Mouse (Mus musculus): ENCODE measurements at regions not wholly inside any gene's neighbourhood (a gene's known extent, or its start where the extent isn't known, plus 50 kb on each side); places are given as distances from the start of the nearest gene placed in this dataset.
A peak's percentile ranks its signal among the peaks of the same experiment; 100 is the strongest.

DNA sequence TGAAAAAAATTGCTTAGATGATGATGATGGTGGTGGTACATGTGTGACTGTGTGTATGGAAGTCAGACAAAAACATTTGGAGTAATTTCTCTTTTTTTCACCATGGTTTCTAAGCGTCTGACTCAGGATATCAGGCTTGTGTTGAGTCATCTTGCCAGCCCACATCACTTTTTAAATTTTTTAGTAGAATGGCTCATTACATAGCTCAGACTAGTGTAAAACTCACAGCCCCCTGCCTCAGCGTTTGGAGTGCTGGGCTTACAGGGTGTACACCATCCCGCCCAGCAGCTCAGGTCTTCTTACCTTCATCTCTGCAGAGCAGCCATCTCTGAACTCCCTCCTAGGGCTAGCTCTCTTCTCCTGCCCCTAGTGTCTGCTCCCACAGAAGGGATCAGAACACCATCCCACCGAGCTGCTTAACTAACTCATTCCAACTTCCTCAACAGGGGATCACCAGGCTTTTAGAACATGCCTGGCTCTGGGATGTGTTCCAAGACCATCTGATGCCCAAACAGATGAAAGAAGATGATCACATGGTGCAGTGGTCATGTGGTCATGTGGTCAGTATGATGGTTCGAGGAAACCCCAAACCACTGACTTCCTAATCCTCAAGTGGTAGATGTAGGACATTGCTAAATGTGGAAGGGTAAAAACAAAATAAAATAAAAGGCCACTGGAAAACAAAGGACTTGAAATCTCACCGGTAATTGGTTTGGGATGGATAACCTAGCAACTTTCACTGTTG, 96.1 kb upstream of the Zfp507 start:
- H3K4me3 ChIP-seq (ENCODE audit: low read depth, low read length), result no peak overlapping the region
- 89% methylated on average over 6 of the region's 6 CpGs for WGBS
- H3K27ac ChIP-seq (ENCODE audit: low read depth, low read length), result no peak overlapping the region
- no peak overlapping the region for H3K9ac ChIP-seq (ENCODE audit: low read depth, low read length)
- no peak for ATAC-seq (ENCODE audit: low FRiP score)
- no peaks in the 10 kb centered on the region for H3K27me3 ChIP-seq (ENCODE audit: control insufficient read depth, insufficient read depth, low read length)
- no peak overlapping the region for H3K4me2 ChIP-seq (replicated peaks; ENCODE audit: low read depth, low read length)
- H3K9me3 ChIP-seq (ENCODE audit: control insufficient read depth, low read length), result no peaks in the 10 kb centered on the region
- DNase-seq (ENCODE audit: low spot score), result no peak
- H3K36me3 ChIP-seq (ENCODE audit: control insufficient read depth, insufficient read depth, low read length), result no peaks in the 10 kb centered on the region
- no peaks in the 10 kb centered on the region for H3K4me1 ChIP-seq (replicated peaks; ENCODE audit: control insufficient read depth, insufficient read depth, low read length)

- no peak overlapping the region for H3K9ac ChIP-seq (ENCODE audit: low read depth, low read length)
- no peak overlapping the region for H3K4me3 ChIP-seq (ENCODE audit: low read depth, low read length)
- H3K27ac ChIP-seq (ENCODE audit: low read depth, low read length), result no peak overlapping the region
- H3K27me3 ChIP-seq (ENCODE audit: control insufficient read depth, insufficient read depth, low read length), result no peaks in the 10 kb centered on the region
- DNase-seq (ENCODE audit: low spot score), result no peak
- WGBS, result 24% methylated on average over 2 of the region's 2 CpGs
- no peaks in the 10 kb centered on the region for H3K4me1 ChIP-seq (replicated peaks; ENCODE audit: control insufficient read depth, insufficient read depth, low read length)
- H3K9me3 ChIP-seq (ENCODE audit: control insufficient read depth, low read length), result no peaks in the 10 kb centered on the region
- H3K4me2 ChIP-seq (replicated peaks; ENCODE audit: low read depth, low read length), result no peak overlapping the region
- ATAC-seq (ENCODE audit: low FRiP score), result no peak
- no peaks in the 10 kb centered on the region for H3K36me3 ChIP-seq (ENCODE audit: control insufficient read depth, insufficient read depth, low read length)
Measured at GRCm38 (mm10) chr7:35893292-35893691, 90.5 kb upstream of the Zfp507 start.

DNA sequence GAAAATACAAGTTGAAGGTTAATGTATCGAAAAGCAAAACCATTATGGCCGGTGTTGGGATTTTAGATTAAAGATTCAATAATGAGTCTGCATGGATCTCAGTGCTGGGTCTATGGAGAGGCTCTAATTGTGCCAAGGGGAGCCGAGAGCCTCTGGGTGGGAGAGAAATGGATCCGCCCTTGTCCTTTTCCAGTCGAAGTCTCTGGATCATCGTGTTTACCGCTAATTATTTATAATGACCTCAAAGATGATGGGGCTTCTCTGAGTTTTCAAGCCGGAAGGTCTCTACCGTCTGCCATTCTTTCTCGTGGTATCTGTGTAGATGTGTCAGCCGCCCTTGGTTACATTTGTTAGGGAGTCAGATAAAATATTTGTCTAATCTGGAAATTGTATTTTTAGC, 83.2 kb upstream of the Zfp507 start:
- DNase-seq (ENCODE audit: low spot score) (no peak), ATAC-seq (ENCODE audit: low FRiP score) (no peak)
- WGBS, result 93% methylated on average over 11 of the region's 11 CpGs
- H3K4me2 ChIP-seq (replicated peaks; ENCODE audit: low read depth, low read length), result no peak overlapping the region
- no peak overlapping the region for H3K27ac ChIP-seq (ENCODE audit: low read depth, low read length)
- H3K4me3 ChIP-seq (ENCODE audit: low read depth, low read length), result no peak overlapping the region
- no peaks in the 10 kb centered on the region for H3K36me3 ChIP-seq (ENCODE audit: control insufficient read depth, insufficient read depth, low read length)
- H3K4me1 ChIP-seq (replicated peaks; ENCODE audit: control insufficient read depth, insufficient read depth, low read length), result no peaks in the 10 kb centered on the region
- H3K9me3 ChIP-seq (ENCODE audit: control insufficient read depth, low read length), result no peaks in the 10 kb centered on the region
- H3K27me3 ChIP-seq (ENCODE audit: control insufficient read depth, insufficient read depth, low read length), result no peaks in the 10 kb centered on the region
- no peak overlapping the region for H3K9ac ChIP-seq (ENCODE audit: low read depth, low read length)

DNA sequence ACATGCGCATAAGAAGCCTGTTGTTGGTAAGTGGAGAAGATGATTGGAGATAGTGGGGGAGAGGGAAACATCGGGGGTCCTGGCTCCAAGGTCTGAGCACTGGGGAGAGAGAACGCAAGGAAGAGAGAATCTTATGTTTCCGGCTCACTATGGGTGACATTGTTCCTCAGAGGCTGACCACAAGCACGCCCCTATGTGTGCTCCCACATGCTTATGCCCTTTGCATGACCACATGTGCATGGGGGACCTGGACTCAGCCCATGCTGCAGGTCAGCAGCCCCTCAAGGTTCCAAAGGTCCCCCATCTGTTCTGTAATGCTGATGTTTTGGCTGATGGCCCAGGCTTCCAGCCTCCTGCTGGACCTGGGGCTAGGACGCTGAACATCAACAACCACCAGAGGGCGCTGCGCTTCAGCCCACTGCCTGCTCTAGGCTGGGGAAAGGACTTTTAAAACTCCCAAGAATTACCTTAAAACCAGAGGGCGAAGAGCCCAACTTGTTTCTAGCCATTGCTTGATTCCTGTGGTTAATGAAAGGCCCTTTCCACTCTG, 77.0 kb upstream of the Zfp507 start:
- ATAC-seq (ENCODE audit: low FRiP score) (no peak), DNase-seq (ENCODE audit: low spot score) (peak; percentile 88)
- Histone ChIP-seq H3K4me3 (ENCODE audit: low read depth, low read length) (no peak overlapping the region), H3K36me3 (ENCODE audit: control insufficient read depth, insufficient read depth, low read length) (no peaks in the 10 kb centered on the region), H3K27me3 (ENCODE audit: control insufficient read depth, insufficient read depth, low read length) (no peaks in the 10 kb centered on the region), H3K9ac (ENCODE audit: low read depth, low read length) (no peak overlapping the region), H3K27ac (ENCODE audit: low read depth, low read length) (no peak overlapping the region), H3K9me3 (ENCODE audit: control insufficient read depth, low read length) (no peaks in the 10 kb centered on the region), H3K4me1 (replicated peaks; ENCODE audit: control insufficient read depth, insufficient read depth, low read length) (no peaks in the 10 kb centered on the region), H3K4me2 (replicated peaks; ENCODE audit: low read depth, low read length) (no peak overlapping the region)
- WGBS, result 55% methylated on average over 9 of the region's 9 CpGs

DNA sequence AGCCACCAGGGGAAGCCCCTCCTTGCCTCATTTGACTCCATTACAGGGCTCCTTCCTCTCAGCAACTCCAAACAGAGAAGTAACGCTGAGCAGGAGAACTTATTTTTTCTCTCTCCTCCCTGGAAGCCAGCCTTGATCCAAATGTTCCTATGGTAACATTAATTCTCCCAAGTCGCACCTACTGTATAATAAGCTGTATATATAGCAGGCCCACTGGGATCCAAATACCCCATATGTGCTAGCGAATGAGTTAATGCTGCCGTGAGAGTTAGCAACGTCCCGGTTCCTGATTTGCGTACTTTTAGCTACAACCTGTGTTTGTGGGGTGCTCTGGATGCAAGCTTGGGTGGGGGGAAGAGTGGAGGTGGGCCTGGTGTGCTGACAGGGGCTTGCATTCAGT, 75.4 kb upstream of the Zfp507 start:
- Histone ChIP-seq H3K9me3 (ENCODE audit: control insufficient read depth, low read length) (no peaks in the 10 kb centered on the region; the same call in 1 of the 2 replicates), H3K27ac (ENCODE audit: low read depth, low read length) (no peak overlapping the region), H3K9ac (ENCODE audit: low read depth, low read length) (no peak overlapping the region), H3K36me3 (ENCODE audit: control insufficient read depth, insufficient read depth, low read length) (no peaks in the 10 kb centered on the region), H3K27me3 (ENCODE audit: control insufficient read depth, insufficient read depth, low read length) (no peaks in the 10 kb centered on the region), H3K4me3 (ENCODE audit: low read depth, low read length) (no peak overlapping the region), H3K4me1 (replicated peaks; ENCODE audit: control insufficient read depth, insufficient read depth, low read length) (no peaks in the 10 kb centered on the region), H3K4me2 (replicated peaks; ENCODE audit: low read depth, low read length) (no peak overlapping the region)
- WGBS, result 85% methylated on average over 7 of the region's 7 CpGs
- no peak for DNase-seq (ENCODE audit: low spot score)
- ATAC-seq (ENCODE audit: low FRiP score), result no peak

DNA sequence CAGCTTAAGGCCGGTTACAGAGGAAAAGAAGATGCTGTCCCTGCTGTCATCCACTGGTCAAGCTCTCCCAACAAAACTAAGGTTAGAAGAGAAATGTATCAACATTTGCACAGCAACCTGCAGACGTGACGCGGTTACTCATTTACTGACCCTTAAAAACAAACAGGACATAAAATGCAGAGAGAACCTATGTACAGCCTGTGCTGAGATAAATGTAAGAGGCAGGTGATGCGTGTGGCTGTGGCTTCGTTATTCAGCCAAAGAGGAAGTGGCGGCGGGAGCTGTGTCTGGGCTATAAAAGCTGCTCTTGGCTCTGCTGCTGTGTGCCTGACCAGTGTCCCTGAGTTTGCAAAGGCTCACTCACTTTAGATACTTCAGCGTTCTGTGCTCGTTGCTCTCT, 58.2 kb upstream of the Zfp507 start:
- no peak for DNase-seq (ENCODE audit: low spot score)
- H3K27me3 ChIP-seq (ENCODE audit: control insufficient read depth, insufficient read depth, low read length), result no peaks in the 10 kb centered on the region
- WGBS, result 80% methylated on average over 10 of the region's 10 CpGs
- no peak overlapping the region for H3K4me3 ChIP-seq (ENCODE audit: low read depth, low read length)
- H3K4me2 ChIP-seq (replicated peaks; ENCODE audit: low read depth, low read length), result no peak overlapping the region
- no peak overlapping the region for H3K9ac ChIP-seq (ENCODE audit: low read depth, low read length)
- no peaks in the 10 kb centered on the region for H3K4me1 ChIP-seq (replicated peaks; ENCODE audit: control insufficient read depth, insufficient read depth, low read length)
- ATAC-seq (ENCODE audit: low FRiP score), result no peak
- H3K9me3 ChIP-seq (ENCODE audit: control insufficient read depth, low read length), result no peaks in the 10 kb centered on the region
- H3K36me3 ChIP-seq (ENCODE audit: control insufficient read depth, insufficient read depth, low read length), result no peaks in the 10 kb centered on the region
- H3K27ac ChIP-seq (ENCODE audit: low read depth, low read length), result no peak overlapping the region

DNA sequence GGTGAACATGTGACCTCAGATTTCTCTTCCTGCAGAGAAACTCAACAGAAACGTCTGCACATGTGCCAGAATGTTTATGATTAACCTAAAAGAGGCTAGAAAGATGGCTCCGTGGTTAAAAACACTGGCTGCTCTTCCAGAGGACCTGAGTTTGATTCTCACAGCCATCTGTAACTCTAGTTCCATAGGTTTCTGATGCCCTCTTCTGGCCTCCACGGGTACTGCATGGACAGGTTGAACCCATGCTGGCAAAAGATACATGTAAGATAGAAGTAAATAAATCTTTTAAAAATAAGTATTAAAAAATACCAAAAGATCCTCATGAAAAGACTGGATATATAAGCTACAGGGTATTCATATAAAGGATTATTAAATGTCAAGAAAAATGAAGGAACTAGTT, 56.8 kb upstream of the Zfp507 start:
- Histone ChIP-seq H3K36me3 (ENCODE audit: control insufficient read depth, insufficient read depth, low read length) (no peaks in the 10 kb centered on the region), H3K27me3 (ENCODE audit: control insufficient read depth, insufficient read depth, low read length) (no peaks in the 10 kb centered on the region), H3K4me1 (replicated peaks; ENCODE audit: control insufficient read depth, insufficient read depth, low read length) (no peaks in the 10 kb centered on the region), H3K27ac (ENCODE audit: low read depth, low read length) (no peak overlapping the region), H3K4me2 (replicated peaks; ENCODE audit: low read depth, low read length) (no peak overlapping the region), H3K9ac (ENCODE audit: low read depth, low read length) (no peak overlapping the region), H3K4me3 (ENCODE audit: low read depth, low read length) (no peak overlapping the region), H3K9me3 (ENCODE audit: control insufficient read depth, low read length) (no peaks in the 10 kb centered on the region)
- ATAC-seq (ENCODE audit: low FRiP score), result no peak
- DNase-seq (ENCODE audit: low spot score), result peak; percentile 25
- WGBS, result 25% methylated on average over 3 of the region's 3 CpGs

GRCm38 (mm10) chr7:35857693-35858092, 54.9 kb upstream of the Zfp507 start:
- WGBS, result 82% methylated on average over 10 of the region's 10 CpGs
- Histone ChIP-seq H3K27me3 (ENCODE audit: control insufficient read depth, insufficient read depth, low read length) (no peaks in the 10 kb centered on the region), H3K4me2 (replicated peaks; ENCODE audit: low read depth, low read length) (no peak overlapping the region), H3K27ac (ENCODE audit: low read depth, low read length) (no peak overlapping the region), H3K9me3 (ENCODE audit: control insufficient read depth, low read length) (no peaks in the 10 kb centered on the region), H3K36me3 (ENCODE audit: control insufficient read depth, insufficient read depth, low read length) (no peaks in the 10 kb centered on the region), H3K4me1 (replicated peaks; ENCODE audit: control insufficient read depth, insufficient read depth, low read length) (no peaks in the 10 kb centered on the region), H3K4me3 (ENCODE audit: low read depth, low read length) (no peak overlapping the region), H3K9ac (ENCODE audit: low read depth, low read length) (no peak overlapping the region)
- no peak for DNase-seq (ENCODE audit: low spot score)
- no peak for ATAC-seq (ENCODE audit: low FRiP score)

All from hindbrain, embryonic 11.5 days (tissue).